Mouse (Mus musculus): ENCODE measurements at regions not wholly inside any gene's neighbourhood (a gene's known extent, or its start where the extent isn't known, plus 50 kb on each side); places are given as distances from the start of the nearest gene placed in this dataset.
"Not testable (repeated sequence)": the region's sequence is repeated elsewhere in the genome, so short reads cannot be mapped to it uniquely, and the experiment has no call there.

DNA sequence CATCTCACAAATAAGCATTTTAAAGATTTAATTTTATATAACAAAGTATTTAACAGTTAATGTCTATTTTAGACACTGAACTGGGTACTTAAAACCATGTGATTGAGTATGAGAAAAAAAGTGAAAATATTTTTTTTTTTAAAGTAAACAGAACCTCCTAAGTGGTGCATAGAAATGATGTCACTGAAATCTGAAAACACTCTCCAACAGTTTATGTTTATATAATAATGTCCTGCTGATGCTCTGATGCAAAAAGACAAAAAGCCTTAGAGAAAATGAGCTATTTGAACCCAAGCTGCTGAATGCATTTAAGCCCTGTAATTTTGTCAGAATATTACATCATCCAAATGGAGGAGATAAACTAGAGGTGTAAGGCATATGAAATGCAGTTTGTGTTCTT is 3447.1 kb downstream of the 9330182O14Rik start:
- no peak for DNase-seq (ENCODE audit: low spot score)

GRCm38 (mm10) chr15:43585751-43586150 is 3451.6 kb downstream of the 9330182O14Rik start:
- no peak for DNase-seq (ENCODE audit: low spot score)

GRCm38 (mm10) chr15:43588021-43588420 is 3453.9 kb downstream of the 9330182O14Rik start:
- DNase-seq (ENCODE audit: low spot score) = no peak

- no peak for DNase-seq (ENCODE audit: low spot score)
Observed at GRCm38 (mm10) chr15:43607700-43608099, 3473.5 kb downstream of the 9330182O14Rik start.

DNA sequence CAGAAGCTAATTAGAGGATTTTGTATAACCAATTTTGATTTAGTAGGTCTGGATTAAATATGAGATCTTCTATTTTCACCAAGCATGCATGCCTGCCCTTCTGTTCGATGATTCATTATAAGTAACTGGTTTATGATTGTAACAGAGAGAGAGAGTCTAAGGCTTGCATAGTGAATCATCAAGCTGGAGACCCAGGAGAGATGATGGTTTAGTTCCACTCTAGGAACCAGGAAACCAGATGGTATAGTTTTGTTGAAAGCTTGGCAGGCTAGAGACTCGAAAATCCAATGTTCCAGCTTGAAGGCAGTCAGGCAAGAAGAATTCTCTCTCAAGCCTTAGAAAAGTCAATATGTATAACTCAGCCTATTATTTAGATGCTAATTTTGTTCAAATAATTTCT is 3475.7 kb downstream of the 9330182O14Rik start:
- DNase-seq (ENCODE audit: low spot score) = no peak

DNA sequence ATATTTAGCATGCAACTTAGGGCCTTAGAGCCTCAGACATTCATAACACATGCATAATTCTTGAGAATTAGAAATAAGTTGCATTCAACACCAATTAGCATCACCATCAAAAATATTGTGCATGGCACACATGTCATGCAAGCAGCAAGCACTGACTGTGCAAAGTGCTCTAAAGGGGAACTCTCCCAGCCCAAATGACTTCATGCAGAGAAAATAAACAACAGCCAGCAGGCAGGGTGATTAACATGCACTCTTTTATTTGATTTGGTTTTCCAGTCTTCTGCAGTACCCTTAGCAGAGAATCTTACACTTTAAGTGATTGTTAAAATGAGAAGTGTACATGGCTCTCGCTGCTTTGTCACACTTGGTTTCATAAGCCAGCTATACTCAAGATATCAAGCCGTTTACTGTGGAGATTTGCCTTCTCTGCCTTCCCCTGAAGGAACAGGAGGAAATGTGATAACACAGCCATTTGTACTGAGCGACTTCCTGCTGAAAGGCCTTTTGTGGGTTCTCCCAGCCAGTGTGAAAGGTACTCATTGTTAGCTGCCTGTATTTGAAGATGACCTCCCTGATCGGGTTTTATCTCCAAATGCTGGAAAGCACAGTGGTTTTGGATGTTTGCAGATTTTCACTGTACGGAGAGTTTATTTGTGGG is 3480.0 kb downstream of the 9330182O14Rik start:
- DNase-seq (ENCODE audit: low spot score) = peak; percentile 24

DNA sequence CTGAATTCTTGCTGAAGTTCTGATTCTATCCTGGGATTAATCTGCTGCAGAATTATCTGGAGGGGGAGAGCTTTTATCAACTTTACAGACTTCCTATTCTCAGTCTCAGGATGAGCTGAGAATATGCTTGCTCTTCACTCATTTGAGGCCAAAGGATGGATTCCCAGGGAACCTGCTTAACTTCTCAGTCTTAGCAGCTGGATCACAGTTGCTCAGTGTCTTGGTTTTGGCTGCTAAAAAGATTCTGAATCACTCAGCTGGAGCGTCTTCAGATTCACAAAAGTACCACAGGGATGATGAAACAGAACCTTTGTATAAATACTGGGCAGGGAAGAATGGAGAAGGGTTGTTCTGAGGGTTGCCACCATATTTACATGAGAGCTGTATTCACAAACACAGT is 3481.6 kb downstream of the 9330182O14Rik start:
- no peak for DNase-seq (ENCODE audit: low spot score)

DNA sequence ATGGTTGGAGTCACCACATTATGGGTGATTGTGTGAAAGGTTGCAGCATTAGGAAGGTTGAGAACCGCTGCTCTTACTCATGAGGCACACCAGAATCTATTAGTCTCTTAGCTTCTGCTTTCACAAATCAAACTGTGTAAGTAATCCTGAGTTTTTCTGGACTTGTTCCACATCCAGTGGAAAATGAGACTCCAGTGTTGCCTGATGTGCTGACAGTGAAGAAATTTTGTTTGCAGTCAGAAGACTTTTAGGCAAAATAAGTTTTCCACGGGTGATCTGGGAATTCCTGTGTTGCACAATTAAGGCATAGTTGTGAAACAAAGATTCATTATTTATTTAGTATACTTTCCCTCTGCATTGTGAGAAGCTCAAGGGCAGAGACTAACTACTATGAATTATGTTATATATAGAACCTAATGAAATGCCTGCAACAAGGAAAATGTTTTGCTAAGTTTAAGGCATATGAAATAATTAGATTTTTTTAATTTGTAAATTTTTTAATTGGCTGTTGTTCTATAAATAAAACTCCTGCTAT is 3490.3 kb downstream of the 9330182O14Rik start:
- no peak for DNase-seq (ENCODE audit: low spot score)

DNA sequence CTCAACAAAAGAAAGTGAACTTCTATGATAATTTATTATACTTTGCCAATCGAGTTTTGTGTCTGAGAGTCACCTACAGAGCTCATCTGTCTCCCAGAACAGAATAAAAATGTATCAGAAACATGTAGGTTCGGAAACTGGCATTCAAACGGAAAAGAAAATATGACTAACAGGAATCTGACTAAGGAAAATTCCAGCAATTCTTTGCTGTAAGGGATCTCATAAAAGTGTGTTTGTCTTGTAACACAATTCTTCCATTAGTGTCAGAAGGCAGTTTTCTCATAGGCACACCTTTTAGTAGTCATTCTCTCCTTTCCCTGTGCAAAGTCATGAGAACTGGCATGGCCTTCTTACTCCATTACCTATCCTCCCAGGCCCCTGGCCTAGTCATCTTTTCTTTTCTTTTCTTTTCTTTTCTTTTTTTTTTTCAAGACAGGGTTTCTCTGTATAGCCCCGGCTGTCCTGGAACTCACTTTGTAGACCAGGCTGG is 3490.9 kb downstream of the 9330182O14Rik start:
- no peak for DNase-seq (ENCODE audit: low spot score)

- DNase-seq (ENCODE audit: low spot score) = no peak
Observed at GRCm38 (mm10) chr15:43650818-43651500, 3516.8 kb downstream of the 9330182O14Rik start.

DNA sequence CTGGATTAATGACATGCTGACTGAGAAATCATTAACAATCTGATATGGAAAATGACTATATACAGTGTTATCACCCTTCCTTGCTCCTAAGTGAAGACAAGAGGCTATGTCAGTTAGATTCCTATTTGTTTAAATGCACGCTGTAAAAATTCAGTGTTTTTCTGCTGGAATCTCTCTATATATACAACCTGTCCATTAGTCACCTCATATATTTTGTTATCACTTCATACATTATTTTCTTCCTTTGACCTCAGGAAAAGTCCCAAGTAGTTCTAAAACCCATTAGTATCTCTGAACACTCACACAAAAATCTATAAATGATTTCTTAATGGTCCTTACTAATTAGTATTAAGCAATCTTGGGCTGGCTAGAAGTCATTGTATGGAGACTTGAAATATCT is 3529.5 kb downstream of the 9330182O14Rik start:
- DNase-seq (ENCODE audit: low spot score) = no peak

DNA sequence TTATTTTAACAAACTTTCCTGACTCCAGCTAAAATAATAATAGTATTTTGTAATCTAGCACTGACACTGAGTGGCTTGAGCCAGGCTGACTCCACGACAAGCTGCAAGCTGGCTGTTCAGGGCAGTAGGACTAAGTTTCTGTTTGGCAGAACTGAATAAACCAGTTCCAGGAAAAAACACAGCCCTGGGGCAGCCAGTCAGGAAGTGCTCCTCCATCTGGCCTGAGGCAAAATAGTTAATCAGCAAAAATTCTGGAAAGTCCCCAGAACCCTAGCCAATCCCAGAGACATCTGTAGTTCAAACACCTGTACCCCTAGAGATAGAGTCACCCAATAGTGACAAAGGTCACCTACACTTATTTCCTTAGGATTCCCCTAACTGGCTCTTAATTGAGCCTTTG is 3544.7 kb downstream of the 9330182O14Rik start:
- no peak for DNase-seq (ENCODE audit: low spot score)

DNA sequence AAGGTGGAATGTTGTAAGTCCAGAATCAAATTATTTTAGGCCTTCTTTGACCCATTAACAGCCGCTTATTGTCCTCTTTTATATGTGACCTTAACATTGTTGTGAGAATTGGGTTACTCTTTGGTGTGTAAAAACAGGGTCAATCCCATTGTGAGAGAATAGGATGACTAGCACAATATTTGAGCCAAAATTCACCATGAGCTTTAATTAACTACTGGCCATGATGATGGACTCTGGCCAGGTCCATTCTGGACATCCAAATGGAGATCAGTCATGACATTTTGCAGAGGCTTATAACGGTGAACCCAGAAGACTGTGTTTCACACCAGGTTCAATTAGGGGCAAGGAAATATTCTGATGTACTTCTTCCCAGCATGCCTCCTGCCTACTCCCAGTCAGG is 3548.0 kb downstream of the 9330182O14Rik start:
- DNase-seq (ENCODE audit: low spot score) = no peak

DNA sequence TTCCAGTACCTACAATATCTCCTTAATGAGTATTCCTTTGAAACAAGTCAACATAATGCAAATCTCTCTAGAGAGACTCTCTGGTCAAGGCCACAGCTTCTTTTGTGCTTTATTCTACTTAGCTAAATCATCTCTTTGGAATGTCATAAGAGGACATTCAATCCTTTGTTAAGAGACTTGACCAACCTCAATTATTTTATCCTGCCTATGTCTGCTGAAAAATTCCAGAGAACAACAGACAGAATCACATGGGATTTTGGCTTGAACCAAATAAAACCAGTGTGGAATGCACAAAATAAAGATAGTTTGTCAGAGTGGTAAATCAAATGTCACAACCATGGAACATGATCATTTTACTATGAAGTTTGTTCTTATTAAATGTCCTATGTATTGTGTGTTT is 3557.8 kb downstream of the 9330182O14Rik start:
- DNase-seq (ENCODE audit: low spot score) = not testable (repeated sequence)

DNA sequence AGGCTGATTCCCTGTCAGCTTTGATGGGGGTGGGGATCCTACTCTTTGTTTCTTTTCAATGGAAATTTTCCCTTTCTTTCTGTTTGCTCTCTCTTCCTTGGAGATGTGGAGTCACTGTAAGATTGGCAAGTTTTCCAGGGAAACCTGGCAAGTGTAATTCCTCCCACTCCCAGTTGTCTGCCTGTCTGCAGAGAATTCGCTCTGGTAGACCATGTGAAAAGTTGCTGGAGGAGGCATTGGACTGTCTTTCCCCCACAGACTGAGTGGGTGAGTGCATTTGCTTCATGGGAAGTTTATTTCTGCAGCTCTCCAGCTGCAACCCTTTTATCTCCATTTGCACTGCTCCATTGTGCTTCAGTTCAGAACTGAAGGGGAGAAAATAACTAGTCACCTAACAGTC is 3561.3 kb downstream of the 9330182O14Rik start:
- no peak for DNase-seq (ENCODE audit: low spot score)

GRCm38 (mm10) chr15:43717035-43717434 is 3582.9 kb downstream of the 9330182O14Rik start:
- DNase-seq (ENCODE audit: low spot score) = no peak

DNA sequence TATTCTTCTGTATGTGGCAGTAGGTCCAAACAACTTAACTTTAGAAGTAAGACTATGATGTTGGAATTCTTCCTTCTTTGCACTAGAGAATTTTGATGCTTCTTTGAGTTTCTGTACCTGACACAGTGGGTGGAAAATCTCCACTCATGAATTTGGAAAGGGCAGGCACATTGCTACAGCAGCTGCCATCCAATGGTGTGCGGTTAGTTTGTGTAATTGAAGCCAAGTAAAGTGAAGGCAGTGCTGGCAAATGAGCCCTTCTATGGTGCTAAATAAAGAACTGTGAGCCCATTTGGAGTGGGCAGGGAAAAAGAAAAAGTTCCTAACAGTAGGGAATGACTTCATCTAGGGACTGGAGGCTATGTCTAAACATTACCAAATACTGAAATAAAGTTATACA is 3583.4 kb downstream of the 9330182O14Rik start:
- DNase-seq (ENCODE audit: low spot score) = no peak

- no peak for DNase-seq (ENCODE audit: low spot score)
Observed at GRCm38 (mm10) chr15:43720916-43721315, 3586.8 kb downstream of the 9330182O14Rik start.

DNA sequence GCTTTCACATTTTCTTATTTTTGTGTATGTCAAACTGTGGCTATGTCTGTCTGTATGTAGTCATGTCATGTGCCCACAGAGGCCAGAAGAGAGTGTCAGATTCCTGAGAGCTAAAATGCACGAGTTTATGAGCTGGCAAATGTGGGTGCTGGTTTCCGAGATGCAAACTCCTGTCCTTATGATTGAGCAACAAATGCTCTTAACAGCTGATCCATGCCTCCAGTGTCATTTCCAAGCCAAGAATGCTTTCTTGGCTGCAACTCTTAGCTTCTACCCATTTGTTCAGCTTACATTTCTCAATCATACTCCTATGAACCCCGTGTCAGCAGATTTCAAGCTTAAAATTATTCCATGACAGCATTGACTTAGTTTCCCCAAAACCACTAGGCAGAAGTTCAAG is 3601.5 kb downstream of the 9330182O14Rik start:
- no peak for DNase-seq (ENCODE audit: low spot score)

DNA sequence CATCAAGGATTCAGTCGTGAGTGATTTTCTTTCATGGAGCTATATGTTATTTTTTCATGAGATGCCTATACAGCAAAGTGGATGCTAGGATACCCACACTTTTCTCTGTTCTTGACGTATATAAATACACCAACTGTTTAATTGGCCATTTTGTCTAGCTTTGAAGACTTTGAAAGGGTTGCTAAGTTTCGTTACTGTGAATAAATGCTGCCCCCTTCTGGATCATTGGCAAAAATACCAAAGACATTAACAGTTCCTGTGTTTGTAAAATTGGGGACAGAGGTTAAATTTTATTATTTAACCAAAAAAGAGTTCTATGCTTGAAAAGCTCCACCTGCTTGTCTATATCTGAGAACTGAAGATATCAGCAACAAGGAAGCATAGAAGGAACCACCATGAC is 3624.1 kb downstream of the 9330182O14Rik start:
- peak; percentile 80 for DNase-seq (ENCODE audit: low spot score)

DNA sequence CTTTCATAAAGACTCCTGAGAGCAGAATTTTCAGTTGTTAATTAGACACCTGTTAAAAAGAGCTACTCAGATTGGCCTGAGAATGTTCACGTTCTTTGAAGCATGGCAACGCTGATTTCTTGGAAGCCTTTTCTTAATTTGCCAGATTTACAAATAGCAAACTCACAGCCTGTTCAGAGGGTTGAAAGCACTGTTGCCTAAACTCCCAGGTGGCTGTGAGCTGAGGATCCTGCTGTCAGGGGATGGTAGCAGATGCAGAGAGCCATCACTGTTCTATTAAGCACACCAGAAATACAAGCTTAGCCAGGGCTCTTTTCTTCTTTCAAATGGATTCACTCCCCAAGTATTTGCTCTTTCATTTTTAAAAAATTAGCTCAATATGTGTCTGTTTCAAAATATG is 3630.4 kb downstream of the 9330182O14Rik start:
- no peak for DNase-seq (ENCODE audit: low spot score)

GRCm38 (mm10) chr15:43772718-43773117 is 3638.6 kb downstream of the 9330182O14Rik start:
- peak; percentile 66 for DNase-seq (ENCODE audit: low spot score)

DNA sequence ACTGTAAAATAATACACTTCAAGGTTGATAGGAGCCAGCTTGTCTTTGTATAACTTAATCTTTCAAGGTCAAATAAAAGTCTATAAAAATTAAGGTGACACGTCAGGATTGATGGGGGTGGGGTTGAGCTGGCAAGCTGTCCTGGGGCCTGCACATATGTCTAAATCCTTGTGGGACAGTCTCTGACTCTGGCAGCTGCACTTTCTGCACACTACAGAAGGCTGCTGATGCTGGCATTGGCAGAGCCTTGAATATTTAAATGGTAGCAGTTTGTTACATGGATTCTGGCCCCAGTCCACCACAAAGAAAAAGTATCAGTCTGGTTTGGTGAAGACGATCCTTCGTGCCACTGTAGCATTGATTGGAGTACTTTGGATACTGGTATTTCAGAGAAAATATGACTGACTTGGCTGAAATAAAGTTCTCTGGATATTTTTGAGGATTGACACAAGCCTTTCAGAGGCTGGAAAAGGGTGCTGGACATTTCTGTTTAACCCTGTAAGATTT is 3648.0 kb downstream of the 9330182O14Rik start:
- not testable (repeated sequence) for DNase-seq (ENCODE audit: low spot score)
